Mouse (Mus musculus): ENCODE data around the gene Car4.

Gene Car4

GRCm38 (mm10) chr11:84992996-84993395 is 35.4 kb downstream of the Car4 start:
- in situ Hi-C loops (cut with MseI, MboI), result no loop called here

DNA sequence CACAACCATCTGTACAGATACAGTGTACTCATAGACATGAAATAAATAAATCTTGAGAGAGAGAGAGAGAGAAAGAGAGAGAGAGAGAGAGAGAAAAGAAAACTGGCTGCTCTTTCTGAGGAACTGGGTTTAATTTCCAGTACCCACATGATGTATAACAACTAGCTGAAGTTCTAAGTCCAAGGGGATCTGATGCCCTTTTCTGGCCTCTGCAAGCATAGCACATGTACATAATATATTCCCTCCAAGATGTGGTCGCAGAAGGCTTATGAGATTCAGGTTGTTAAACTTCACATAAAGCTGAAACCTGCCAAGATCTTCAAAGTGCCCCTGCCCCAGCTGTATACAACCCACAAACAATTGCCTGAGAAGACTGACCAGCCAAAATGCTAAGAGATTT is 37.7 kb downstream of the Car4 start:
- in situ Hi-C loops (cut with MseI, MboI), result no loop called here

GRCm38 (mm10) chr11:85003566-85003965 is 46.0 kb downstream of the Car4 start:
- in situ Hi-C loops (cut with MseI, MboI), result no loop called here

DNA sequence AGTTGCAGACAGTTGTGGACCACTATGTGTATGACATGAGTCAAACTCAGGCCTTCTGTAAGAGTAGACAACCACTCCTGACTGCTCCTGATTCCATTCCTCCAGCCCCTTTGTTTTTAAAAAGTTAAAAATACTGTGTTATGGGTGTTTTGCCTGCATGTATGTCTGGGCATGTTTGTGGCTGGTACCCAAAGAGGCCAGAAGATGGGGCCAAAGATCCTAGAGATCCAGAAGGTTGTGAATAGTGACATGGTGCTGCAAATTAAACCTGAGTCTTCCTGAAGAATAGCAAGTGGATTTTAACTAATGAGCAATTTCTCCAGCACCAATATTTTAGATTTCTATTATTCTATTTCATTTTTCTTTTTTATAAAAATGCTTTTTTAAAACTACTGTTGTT is 55.5 kb downstream of the Car4 start:
- in situ Hi-C loops (cut with MseI, MboI), result no loop called here

Measured in mouse trophoblast stem cell (cell line).